Mouse (Mus musculus) liver, embryonic 14.5 days (tissue): ENCODE measurements around the gene Chrm5. TPM values are rescaled to one million over a fixed set of nuclear protein-coding genes. Genes with fewer than 3 reads are reported as not detected.
"Not testable (repeated sequence)": the region's sequence is repeated elsewhere in the genome, so short reads cannot be mapped to it uniquely, and the experiment has no call there.

Source experiments
- ATAC-seq: fragments of 200-750 bp; cut with Nextera tagmentation; 2 replicates; pipeline ENCODE4 v1.8.0; 2017; ENCODE audit warnings: moderate number of reproducible peaks, mild to moderate bottlenecking, moderate library complexity; ENCODE audit not compliant: insufficient read depth
- DNase-seq, 3 experiments: peaks; one replicate each; pipeline ENCODE4 v3.0.0-alpha.2; 2012 to 2013; ENCODE audit warnings: low read depth in 3 of 3, low spot score in 3 of 3
- H3K27ac ChIP-seq: fragments of 300-500 bp; sonication (generic); 2 replicates; pipeline ENCODE4 v1.5.1; 2014; ENCODE audit warnings: moderate library complexity, mild to moderate bottlenecking, control low read depth, inconsistent platforms
- H3K27me3 ChIP-seq: fragments of 300-500 bp; sonication (generic); 2 replicates; pipeline ENCODE4 v1.6.1; 2014; ENCODE audit warnings: mild to moderate bottlenecking, low read length, moderate library complexity; ENCODE audit not compliant: control insufficient read depth, insufficient read depth
- H3K36me3 ChIP-seq: fragments of 300-500 bp; sonication (generic); replicated peaks from 2 replicates; pipeline ENCODE4 v1.6.1; 2014; ENCODE audit warnings: low read depth; ENCODE audit not compliant: control insufficient read depth, insufficient read depth
- H3K4me1 ChIP-seq, 2 experiments: fragments of 200-500 bp in 1 of 2; fragments of 300-500 bp in 1 of 2; sonication (generic) in 1 of 2; replicated peaks; 2 replicates each; pipeline ENCODE4 v1.6.1; 2012 to 2014; ENCODE audit warnings: antibody characterized with exemption in 1 of 2, inconsistent platforms in 1 of 2, low read length in 1 of 2; ENCODE audit not compliant: control insufficient read depth in 2 of 2, insufficient read depth in 2 of 2
- H3K4me2 ChIP-seq: fragments of 300-500 bp; sonication (generic); 2 replicates; pipeline ENCODE4 v1.6.1; 2014; ENCODE audit warnings: low read depth, mild to moderate bottlenecking, control low read depth, moderate library complexity
- H3K4me3 ChIP-seq, 2 experiments: fragments of 200-500 bp in 1 of 2; fragments of 300-500 bp in 1 of 2; sonication (generic) in 1 of 2; 2 replicates each; pipeline ENCODE4 v1.5.1; 2012 to 2014; ENCODE audit warnings: low read depth in 2 of 2, low read length in 2 of 2, mild to moderate bottlenecking in 2 of 2, control low read depth in 1 of 2, inconsistent platforms in 1 of 2, moderate library complexity in 1 of 2; ENCODE audit not compliant: insufficient read depth in 1 of 2
- H3K9ac ChIP-seq: fragments of 300-500 bp; sonication (generic); replicated peaks from 2 replicates; pipeline ENCODE4 v1.6.1; 2014; ENCODE audit warnings: mild to moderate bottlenecking, control low read depth, moderate library complexity
- H3K9me3 ChIP-seq: fragments of 300-500 bp; sonication (generic); 2 replicates; pipeline ENCODE4 v1.6.1; 2016; ENCODE audit warnings: low read length, mixed read lengths; ENCODE audit not compliant: control insufficient read depth
- CTCF ChIP-seq: IDR thresholded peaks from 2 replicates; pipeline ENCODE4 v1.5.1; 2016; ENCODE audit warnings: antibody characterized with exemption, low read depth, control low read depth
- EP300 ChIP-seq: IDR thresholded peaks from 2 replicates; pipeline ENCODE4 v1.6.1; 2016; ENCODE audit warnings: antibody characterized with exemption, low read depth
- WGBS: fragments of 180-500 bp; shearing (Covaris S2); extraction: QIAGEN DNeasy Blood & Tissue Kit; methylation state at CpG from one replicate; pipeline ENCODE4 v1.1.7; 2014; ENCODE audit not compliant: insufficient replicate concordance; 5-methylcytosine and 5-hydroxymethylcytosine counted together
- polyA plus RNA-seq, 2 experiments: library from polyadenylated mRNA; depleted of rRNA in 1 of 2; stranded (reverse) in 1 of 2; unstranded in 1 of 2; fragments of >200 nt; fragmentation: Nextera tagmentation in 1 of 2; extraction: Ambion mirVana in 1 of 2; gene quantifications; 2 replicates each; pipeline versions ENCODE4 v1.2.1 to v1.2.3; 2012 to 2014

Gene Chrm5
- polyA plus RNA-seq, 2 experiments = not detected

DNA sequence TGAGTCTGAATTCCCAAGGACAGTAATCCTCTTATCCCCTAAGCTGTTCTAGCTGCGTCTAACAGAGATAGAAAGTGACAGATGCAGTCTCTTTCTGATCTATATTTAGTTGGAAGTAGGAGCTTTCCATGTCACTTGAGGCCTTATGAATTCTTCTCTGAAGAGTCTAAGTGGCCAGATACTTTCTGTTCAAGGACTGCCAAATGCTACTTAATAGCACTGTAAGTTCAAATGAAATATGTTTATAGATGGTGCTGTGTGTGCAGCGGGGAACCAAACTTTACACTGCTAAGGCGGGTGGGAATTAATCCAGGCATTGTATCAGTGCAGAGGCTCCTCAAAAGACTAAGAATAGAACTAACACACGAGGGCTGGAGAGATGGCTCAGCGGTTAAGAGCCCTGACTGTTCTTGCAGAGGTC, 9.6 kb downstream of the Chrm5 start:
- ATAC-seq = no peak
- DNase-seq = no peak
- 76% methylated on average over 5 of the region's 5 CpGs for WGBS
- Histone ChIP-seq H3K36me3 (peaks cover 10% of the 10 kb centered on the region), H3K9me3 (no peaks in the 10 kb centered on the region), H3K4me2 (no peak overlapping the region), H3K4me3 (no peak overlapping the region), H3K9ac (no peak overlapping the region), H3K27ac (no peak overlapping the region), H3K4me1 (no peaks in the 10 kb centered on the region), H3K27me3 (no peaks in the 10 kb centered on the region)
- TF ChIP-seq EP300 (no peak), CTCF (no peak)

DNA sequence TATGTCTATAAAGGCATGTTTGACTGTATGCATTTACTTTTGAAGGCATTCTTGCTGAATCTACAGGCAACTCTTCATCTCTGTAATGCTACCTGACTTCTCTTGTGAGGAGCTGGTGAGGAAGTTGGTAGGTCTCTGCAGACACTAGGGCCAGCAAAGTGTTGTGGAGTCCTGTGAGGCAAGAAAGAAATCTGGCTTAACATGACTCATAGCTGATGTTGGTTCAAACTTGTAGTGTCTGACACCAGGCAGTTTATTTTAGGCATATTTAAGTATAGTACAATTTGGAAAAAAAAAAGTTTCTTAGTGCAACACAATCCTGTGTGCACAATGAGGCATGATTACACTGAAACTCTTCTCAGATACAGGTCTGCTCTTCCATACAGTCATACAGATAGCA, 11.0 kb downstream of the Chrm5 start:
- no peaks in the 10 kb centered on the region for H3K9me3 ChIP-seq
- TF ChIP-seq EP300 (no peak), CTCF (no peak)
- H3K36me3 ChIP-seq = peaks cover 16% of the 10 kb centered on the region
- no peak overlapping the region for H3K4me3 ChIP-seq
- no peaks in the 10 kb centered on the region for H3K4me1 ChIP-seq
- DNase-seq = no peak
- no peak overlapping the region for H3K4me2 ChIP-seq
- H3K27me3 ChIP-seq = no peaks in the 10 kb centered on the region
- H3K27ac ChIP-seq = no peak overlapping the region
- H3K9ac ChIP-seq = no peak overlapping the region
- no peak for ATAC-seq

DNA sequence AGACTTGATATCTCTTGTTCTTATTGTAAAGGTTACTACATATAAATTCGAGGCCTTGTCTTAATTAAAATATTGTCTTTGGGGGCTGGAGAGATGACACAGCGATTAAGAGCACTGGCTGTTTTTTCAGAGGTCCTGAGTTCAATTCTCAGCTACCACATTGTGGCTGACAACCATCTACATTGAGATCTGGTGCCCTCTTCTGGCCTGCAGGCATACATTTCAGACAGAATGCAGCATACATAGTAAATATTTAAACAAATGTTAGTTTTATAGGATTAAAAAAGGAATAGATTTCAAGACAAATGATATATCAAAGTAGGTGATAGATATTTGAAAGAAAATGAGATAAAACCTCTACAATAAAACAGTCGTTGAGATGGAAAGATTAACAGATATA, 20.0 kb downstream of the Chrm5 start:
- TF ChIP-seq CTCF (0 out of 2 replicates have a peak, but pooled peaks have one; percentile 3), EP300 (no peak)
- Histone ChIP-seq H3K27me3 (no peaks in the 10 kb centered on the region), H3K4me1 (peaks cover 2 to 7% of the 10 kb centered on the region in 2 experiments), H3K36me3 (peaks cover 27% of the 10 kb centered on the region), H3K4me2 (no peak overlapping the region), H3K9ac (no peak overlapping the region), H3K4me3 (no peak overlapping the region), H3K27ac (no peak overlapping the region), H3K9me3 (no peaks in the 10 kb centered on the region)
- DNase-seq (no peak), ATAC-seq (no peak)
- WGBS = 75% methylated on average over 3 of the region's 3 CpGs

DNA sequence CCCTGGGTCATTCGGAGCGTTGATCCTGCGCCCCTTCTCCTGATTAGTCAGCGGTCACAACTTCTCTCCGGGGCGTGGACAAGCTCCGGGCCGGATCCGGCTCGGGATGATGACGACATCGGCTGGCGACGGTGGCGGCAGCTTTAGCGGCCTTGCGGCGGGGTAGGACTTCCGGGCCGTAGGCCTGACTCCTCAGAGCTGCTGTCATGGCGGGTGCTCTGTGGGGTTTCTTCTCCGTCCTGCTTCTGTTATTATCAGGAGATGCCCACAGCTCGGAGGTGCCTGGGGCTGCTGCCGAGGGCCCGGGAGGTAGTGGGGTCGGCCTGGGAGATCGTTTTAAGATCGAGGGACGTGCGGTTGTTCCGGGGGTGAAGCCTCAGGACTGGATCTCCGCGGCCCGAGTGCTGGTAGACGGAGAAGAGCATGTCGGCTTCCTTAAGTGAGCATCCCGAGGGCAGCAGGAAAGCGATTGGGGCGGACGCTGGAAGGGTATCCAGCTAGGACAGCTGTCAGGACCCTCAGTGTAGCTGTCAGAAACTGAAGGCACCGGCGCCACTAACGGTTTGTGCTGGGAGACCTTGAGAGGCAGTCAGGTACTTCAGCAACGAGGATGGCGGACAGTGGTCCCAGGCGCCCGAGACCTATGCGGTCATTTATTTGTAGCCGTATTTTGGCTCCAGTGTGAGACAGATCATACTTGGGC, 25.6 kb downstream of the Chrm5 start, which contains the start of gene Emc7:
Gene Emc7, plus strand, starts transcription at position 136 of the 703 bp plus-strand sequence.
- H3K9ac ChIP-seq = peak within 1 kb of the TSS; percentile 98
- WGBS = under 1% methylated on average over 49 of the region's 49 CpGs
- peak within 1 kb of the TSS; percentile 93 to 100 for H3K4me3 ChIP-seq
- H3K27ac ChIP-seq = peak within 1 kb of the TSS; percentile 62
- peak; percentile 91 to 92 (median 92) for DNase-seq
- TF ChIP-seq CTCF = no peak
- TF ChIP-seq EP300 = no peak
- ATAC-seq = peak; percentile 99
- peaks cover 3 to 7% of the 10 kb centered on the region in 2 experiments for H3K4me1 ChIP-seq
- H3K9me3 ChIP-seq = no peaks in the 10 kb centered on the region
- no peaks in the 10 kb centered on the region for H3K27me3 ChIP-seq
- H3K4me2 ChIP-seq = peak within 1 kb of the TSS; percentile 88
- H3K36me3 ChIP-seq = peaks cover 2% of the 10 kb centered on the region

DNA sequence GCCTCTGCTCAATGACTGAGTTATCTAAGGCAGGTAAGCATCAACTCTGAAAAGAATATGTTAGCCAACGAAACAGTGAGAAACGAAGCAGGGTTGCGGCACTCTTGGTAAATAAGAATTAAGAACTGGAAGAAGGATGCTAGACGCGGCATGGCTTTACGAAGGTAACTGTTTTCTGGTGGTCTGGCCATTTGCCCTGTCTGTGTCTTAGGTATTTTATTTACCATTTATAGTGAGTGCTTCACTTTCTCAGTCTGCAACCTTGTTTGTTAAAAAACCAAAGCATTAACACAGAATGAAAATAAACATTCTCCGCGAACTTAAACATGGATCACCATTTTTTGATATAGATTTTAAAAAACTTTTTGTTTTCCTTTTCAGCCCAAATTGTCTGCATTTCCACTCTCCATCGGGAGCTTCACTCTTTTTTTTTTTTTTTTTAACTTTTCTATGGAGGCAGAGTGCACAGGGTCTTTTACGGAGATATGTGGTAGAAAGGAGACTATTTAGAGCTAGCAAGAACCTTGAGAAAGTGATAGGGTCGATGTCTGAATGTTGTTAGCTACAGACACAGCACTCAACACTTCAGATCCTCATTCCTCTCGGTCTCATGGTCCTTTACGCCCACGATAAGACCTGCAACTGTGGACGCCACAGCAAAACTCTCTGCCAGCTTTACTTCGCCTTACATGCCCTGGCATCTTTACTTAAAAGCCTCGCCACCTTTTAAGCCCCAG, 26.3 kb downstream of the Chrm5 start:
- DNase-seq = no peak
- H3K4me2 ChIP-seq = peak overlapping the region; percentile 88
- WGBS = 27% methylated on average over 17 of the region's 17 CpGs
- H3K36me3 ChIP-seq = no peaks in the 10 kb centered on the region
- H3K4me3 ChIP-seq = peak overlapping the region; percentile 93 to 100
- peak; percentile 57 for ATAC-seq
- peak overlapping the region; percentile 98 for H3K9ac ChIP-seq
- peaks cover 3 to 7% of the 10 kb centered on the region in 2 experiments for H3K4me1 ChIP-seq
- H3K27me3 ChIP-seq = no peaks in the 10 kb centered on the region
- H3K27ac ChIP-seq = peak overlapping the region; percentile 62
- H3K9me3 ChIP-seq = no peaks in the 10 kb centered on the region
- TF ChIP-seq CTCF (no peak), EP300 (no peak)

DNA sequence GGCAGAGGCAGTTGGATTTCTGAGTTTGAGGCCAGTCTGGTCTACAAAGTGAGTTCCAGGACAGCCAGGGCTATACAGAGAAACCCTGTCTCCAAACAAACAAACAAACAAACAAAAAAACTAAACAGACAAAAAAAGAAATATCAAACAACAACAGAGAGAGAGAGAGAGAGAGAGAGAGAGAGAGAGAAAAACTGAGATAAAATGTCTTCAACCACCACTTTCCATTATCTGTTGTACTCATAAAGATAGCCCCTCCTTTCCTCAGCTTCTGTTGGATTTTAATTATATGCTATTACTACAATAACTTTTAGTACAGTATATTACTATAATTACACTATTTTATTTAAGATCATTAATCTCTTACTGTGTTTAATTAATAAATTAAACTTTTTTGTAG, 28.1 kb downstream of the Chrm5 start:
- H3K4me3 ChIP-seq, ATAC-seq, H3K9me3 ChIP-seq, H3K36me3 ChIP-seq, H3K27ac ChIP-seq, DNase-seq, H3K9ac ChIP-seq, H3K27me3 ChIP-seq, H3K4me1 ChIP-seq, H3K4me2 ChIP-seq: not testable (repeated sequence)
